Mouse (Mus musculus): ENCODE results near the gene Neurl3.

Gene Neurl3

GRCm38 (mm10) chr1:36296466-36297149, 22.1 kb upstream of the Neurl3 start:
- no peak for DNase-seq (ENCODE audit: low spot score)

GRCm38 (mm10) chr1:36294402-36294801, 19.9 kb upstream of the Neurl3 start:
- no peak for DNase-seq (ENCODE audit: low spot score)

DNA sequence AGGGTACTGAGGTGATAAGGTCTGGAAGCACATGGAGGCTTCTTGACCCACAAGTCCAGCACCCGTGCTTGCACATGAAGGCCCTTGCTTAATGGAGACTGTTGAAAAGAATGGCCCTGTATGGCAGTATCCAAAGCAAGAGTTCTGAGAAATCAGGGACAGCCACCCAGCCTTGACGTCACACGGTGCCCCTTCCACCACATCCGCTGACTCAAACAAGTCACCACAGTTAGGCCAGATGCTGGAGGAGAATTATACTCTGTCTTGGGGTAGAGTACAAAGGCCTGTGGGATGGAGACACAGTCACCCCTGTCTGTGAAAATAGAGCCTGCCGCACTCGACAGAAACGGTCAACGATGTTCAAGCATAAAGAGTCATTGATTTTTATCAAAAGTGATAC, 19.0 kb upstream of the Neurl3 start:
- no peak for DNase-seq (ENCODE audit: low spot score)

DNA sequence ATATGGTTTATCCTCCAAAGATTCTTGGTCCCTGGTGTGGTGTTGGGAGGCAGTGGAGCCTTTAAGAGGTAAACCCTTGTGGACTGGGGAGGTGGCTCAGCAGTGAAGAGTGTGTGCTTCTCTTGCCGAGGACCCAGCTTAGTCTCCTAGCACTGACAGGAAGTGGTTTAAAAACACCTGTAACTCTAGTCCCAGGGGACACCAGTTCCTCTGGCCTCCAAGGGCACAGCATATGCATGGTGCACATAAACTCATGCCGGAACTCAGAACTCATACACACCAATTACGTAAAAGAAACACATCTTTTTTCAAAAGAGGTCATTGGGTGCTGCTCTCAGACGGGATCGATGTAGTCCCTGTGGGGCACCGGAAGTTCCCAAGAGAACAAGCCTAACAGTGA, 7.4 kb upstream of the Neurl3 start:
- DNase-seq (ENCODE audit: low spot score) = no peak

- no peak for DNase-seq (ENCODE audit: low spot score)
Observed at GRCm38 (mm10) chr1:36280938-36281337, 6.5 kb upstream of the Neurl3 start.

- DNase-seq (ENCODE audit: low spot score) = peak; percentile 89
Observed at GRCm38 (mm10) chr1:36279202-36279601, 4.7 kb upstream of the Neurl3 start.

- DNase-seq (ENCODE audit: low spot score) = peak; percentile 92
Observed at GRCm38 (mm10) chr1:36277267-36278060, 3.0 kb upstream of the Neurl3 start.

DNA sequence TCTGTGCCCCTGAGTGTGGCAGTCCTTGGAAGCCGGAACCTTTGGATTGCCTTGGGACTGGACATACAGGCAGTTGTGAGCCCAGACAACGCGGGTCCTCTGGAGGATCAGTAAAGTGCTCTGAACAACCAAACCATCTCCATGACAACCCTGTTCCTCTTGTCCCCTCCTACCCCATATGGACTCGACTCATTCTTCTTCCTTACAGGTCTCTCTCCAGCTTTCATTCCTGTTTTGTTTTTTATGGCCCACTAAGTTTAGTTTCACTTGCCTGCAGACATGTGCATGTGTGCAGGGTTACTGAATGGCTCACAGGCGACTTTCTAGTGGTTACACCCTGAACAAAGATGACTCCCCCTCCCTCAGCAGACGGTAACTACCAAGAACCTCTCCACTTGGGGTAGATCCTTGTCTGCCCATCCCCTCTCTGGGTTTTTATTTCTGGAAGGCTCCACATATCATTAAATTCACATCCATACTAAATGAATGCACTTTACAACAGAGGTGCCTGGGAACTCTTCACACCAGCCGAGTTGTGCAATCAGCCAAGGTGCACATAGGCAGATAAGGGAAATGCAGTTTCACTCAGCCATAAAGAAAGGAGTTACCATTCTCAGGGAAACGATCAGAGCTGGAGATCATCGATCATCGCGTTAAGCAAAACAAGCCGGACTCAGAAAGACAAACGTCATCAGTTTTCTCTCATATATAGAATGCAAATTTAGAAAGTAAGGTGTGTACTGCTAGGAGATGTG, 1.3 kb upstream of the Neurl3 start:
- DNase-seq (ENCODE audit: low spot score) = no peak

GRCm38 (mm10) chr1:36273288-36273687, 1.2 kb downstream of the Neurl3 start:
- peak; percentile 88 for DNase-seq (ENCODE audit: low spot score)

DNA sequence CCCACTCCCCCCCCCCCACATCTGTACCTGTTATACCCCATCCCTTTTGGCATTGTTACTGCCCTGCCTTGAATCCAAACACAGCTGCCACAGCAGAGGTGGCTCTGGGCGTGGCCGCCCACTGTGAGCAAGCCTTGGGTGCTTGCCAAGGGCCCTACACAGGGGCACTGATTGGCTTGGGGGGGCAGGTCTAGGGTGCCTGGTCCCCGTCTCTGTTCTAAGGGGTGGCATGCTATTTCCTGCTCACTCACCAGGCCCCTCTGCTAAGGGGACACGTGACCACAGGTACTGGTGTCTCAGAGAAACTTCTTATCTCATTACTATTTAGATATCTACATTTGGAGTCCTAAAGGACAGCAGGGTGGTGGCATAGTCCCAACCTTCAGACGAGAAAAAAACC, 1.9 kb downstream of the Neurl3 start:
- peak; percentile 68 for DNase-seq (ENCODE audit: low spot score)

DNA sequence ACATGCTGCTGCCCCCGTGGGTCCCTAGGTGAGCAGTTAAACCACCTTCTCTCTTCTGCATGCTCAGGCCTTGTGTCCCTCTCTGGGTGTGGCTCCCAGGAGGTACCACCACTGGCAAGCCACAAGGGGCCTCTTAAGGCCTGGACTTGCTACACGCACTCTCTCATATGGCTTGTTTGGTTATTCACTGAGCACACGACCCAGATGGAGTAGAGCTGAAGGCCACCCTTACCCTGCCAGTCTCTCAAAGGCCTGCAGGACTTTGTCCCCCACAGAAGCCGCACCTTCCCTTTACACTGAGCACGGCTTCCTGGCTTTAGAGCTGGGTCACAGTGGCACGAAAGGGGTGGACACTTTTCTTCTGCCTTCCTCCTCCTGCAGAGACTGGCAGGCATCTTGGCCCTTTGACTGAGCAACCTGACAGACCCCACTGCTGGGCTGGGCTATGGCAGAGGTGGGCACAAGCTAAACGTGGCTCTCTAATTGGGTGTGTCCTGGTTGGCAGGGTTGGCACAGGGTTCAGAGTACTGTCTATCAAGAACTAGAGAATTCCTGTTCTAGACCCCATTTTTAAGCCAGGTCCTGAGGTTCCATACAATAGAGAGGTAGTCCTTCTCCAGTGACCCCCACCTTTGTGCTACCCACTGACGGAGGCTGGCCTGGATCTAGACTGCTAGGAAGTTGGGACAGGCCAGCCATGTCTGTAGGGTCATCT, 2.8 kb downstream of the Neurl3 start:
- DNase-seq (ENCODE audit: low spot score) = no peak

DNA sequence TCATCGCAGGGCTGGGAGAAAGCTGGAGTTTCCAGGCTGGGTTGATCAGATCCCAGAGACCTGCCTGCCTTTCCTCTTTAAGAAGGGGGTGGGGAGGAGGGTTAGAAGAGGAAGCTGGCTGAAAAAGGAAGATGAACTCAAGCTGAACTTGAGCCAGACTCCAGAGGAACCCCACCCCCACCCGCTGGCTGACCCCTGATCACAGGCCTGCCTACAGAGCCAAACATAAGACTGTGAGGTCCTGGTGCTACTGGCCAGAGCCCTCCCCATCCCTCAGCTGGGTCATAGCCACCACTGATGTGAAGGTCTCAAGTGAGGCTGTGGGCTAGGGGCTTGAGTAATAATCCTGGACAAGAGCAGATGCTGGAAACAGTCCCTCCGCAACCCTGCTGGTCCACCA, 3.8 kb downstream of the Neurl3 start:
- DNase-seq (ENCODE audit: low spot score) = no peak

- DNase-seq (ENCODE audit: low spot score) = no peak
Observed at GRCm38 (mm10) chr1:36269121-36269795, 5.2 kb downstream of the Neurl3 start.

- DNase-seq (ENCODE audit: low spot score) = no peak
Observed at GRCm38 (mm10) chr1:36267595-36267994, 6.9 kb downstream of the Neurl3 start.

DNA sequence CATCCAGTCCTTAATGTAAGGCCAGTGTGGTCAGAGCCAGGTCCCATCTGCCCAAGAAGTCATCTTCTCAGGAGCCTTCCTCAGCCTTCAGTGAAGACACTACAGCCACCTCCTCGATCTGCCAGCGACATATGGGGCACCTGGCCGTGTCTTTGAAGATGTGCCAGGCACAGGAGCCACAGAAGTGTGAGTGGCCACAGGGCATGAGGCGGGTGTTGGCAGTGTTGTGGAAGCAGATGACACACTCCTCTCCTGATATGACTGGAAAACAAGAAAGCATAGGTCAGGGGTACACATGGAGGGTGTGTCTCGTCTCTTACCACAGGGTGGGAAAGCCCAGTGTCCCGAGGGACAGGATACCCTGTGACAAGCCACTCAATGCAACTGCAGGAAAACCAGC, 8.2 kb downstream of the Neurl3 start:
- DNase-seq (ENCODE audit: low spot score) = no peak

DNA sequence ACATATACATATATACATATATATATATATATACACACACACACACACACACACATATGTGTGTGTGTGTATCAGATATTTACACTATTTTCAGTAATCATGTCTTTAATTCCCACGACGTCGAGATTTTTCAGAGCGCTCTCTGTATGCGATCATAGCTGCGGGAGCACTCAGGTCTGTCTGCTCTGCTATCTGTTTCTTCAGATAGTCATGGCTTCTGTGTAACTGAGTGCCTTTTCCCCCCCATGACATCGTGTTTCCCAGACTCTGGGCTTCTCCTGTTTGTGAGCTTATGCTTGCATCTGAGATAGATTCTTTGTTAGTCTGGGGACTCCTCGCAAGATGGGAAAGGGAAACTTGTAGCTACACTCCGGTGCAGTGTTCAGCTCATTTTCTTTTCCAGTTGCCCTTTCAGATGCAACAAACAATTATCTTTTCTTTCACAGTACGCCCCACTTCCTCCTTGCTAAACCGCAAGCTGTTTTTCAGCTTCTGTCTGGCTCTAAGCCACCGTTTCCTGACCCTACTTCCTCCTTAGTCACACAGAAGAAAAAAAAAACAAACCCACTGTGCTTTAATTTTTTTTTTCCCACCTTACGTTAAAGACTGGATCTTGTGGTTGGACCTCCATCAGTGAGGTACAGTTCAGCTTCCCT, 10.5 kb downstream of the Neurl3 start:
- no peak for DNase-seq (ENCODE audit: low spot score)

DNA sequence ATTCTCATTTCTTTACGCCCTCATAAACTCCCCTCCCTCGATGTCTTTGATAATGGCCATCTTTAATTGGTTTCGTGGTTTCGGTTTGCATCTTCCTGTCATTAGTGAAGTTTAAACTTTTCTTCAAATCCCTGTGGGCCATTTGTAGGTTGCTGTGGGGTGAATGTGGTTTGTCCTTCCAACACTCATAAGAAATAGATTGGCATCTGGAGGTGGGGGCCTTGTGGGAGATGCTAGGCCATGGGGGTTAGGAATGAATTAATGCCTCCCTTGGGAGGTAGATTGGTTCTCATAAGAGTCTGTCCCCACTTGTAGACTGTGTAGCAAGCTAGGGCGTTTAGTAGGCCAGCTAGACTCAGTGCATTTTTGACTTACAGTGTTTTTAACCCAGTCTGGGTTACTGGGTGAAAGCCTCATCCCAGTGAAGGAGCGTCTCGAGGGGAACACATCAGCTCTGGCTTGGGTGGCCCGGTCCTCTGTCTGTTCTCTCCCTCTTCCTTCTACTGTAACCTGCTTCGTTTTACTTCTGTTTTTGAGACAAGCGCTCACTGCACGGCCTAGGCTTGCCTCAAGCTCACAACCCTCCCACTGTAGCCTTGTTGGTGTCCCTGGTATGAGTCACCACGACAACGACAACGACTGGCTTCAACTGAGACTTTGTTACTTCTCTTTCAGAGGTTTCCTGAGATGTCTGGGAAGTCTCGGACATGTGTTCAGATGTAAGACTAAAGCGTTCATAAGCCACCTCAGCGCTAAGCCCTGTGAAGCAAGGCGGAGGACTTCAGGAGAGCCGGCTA, 12.6 kb downstream of the Neurl3 start:
- no peak for DNase-seq (ENCODE audit: low spot score)

- DNase-seq (ENCODE audit: low spot score) = no peak
Observed at GRCm38 (mm10) chr1:36260418-36260817, 14.1 kb downstream of the Neurl3 start.

DNA sequence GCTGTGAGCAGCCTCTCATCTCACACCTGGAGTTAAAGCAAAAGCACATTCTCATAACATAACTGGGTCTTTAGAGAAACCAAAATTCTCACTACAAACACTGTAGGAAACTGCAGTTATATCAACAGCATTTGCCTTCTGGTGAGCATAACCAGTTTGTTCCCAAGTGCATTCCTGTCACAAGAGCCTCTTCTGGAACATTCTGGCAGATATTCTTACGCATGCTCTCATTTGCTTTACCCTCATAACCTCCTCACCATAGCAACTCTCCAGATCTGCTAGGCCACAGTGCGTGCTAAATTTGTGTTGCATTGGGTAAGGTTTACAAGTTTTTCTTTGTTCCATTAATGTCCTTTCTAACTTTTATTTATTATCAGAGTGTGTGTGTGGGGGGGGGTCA, 15.2 kb downstream of the Neurl3 start:
- DNase-seq (ENCODE audit: low spot score) = no peak

DNA sequence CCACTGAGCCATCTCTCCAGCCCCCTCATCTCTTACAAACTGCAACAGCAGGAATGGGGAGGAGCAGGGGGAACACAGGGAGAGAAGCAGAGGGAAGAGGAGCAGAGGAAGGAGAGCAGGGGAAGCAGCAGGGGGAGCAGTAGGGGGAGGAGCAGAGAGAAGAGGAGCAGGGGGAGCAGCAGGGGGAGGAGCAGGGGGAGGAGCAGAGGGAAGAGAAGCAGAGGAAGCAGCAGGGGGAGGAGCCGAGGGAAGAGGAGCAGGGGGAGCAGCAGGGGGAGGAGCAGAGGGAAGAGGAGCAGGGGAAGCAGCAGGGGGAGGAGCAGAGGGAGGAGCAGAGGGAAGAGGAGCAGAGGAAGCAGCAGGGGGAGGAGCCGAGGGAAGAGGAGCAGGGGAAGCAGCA, 15.8 kb downstream of the Neurl3 start:
- DNase-seq (ENCODE audit: low spot score) = no peak
